Mouse (Mus musculus) liver, embryonic 16.5 days (tissue): Measurements from ENCODE around the gene Suco. TPM values are rescaled to one million over a fixed set of nuclear protein-coding genes. Genes with fewer than 3 reads are reported as not detected.

Source experiments
- ATAC-seq: fragments of 200-750 bp; cut with Nextera tagmentation; 2 replicates; pipeline ENCODE4 v1.8.0; 2017; ENCODE audit warnings: low read depth, mild to moderate bottlenecking, moderate number of reproducible peaks, moderate library complexity
- H3K27ac ChIP-seq: fragments of 300-500 bp; sonication (generic); 2 replicates; pipeline ENCODE4 v1.5.1; 2014; ENCODE audit warnings: mild to moderate bottlenecking, low read length
- H3K27me3 ChIP-seq: fragments of 300-500 bp; sonication (generic); 2 replicates; pipeline ENCODE4 v1.6.1; 2014; ENCODE audit warnings: low read depth, low read length, mixed read lengths; ENCODE audit not compliant: control insufficient read depth, insufficient read depth
- H3K36me3 ChIP-seq: fragments of 300-500 bp; sonication (generic); 2 replicates; pipeline ENCODE4 v1.6.1; 2014; ENCODE audit warnings: mild to moderate bottlenecking; ENCODE audit not compliant: control insufficient read depth, insufficient read depth
- H3K4me1 ChIP-seq: fragments of 300-500 bp; sonication (generic); 2 replicates; pipeline ENCODE4 v1.6.1; 2014; ENCODE audit warnings: low read depth, low read length, mixed read lengths; ENCODE audit not compliant: control insufficient read depth
- H3K4me2 ChIP-seq: fragments of 300-500 bp; sonication (generic); 2 replicates; pipeline ENCODE4 v1.6.1; 2014; ENCODE audit warnings: low read depth, low read length, mixed read lengths
- H3K4me3 ChIP-seq: fragments of 300-500 bp; sonication (generic); 2 replicates; pipeline ENCODE4 v1.5.1; 2014; ENCODE audit warnings: low read depth, mild to moderate bottlenecking, low read length
- H3K9ac ChIP-seq: fragments of 300-500 bp; sonication (generic); 2 replicates; pipeline ENCODE4 v1.6.1; 2014; ENCODE audit warnings: low read depth, low read length
- H3K9me3 ChIP-seq: fragments of 300-500 bp; sonication (generic); replicated peaks from 2 replicates; pipeline ENCODE4 v1.6.1; 2016; ENCODE audit warnings: low read length; ENCODE audit not compliant: control insufficient read depth
- WGBS: fragments of 180-500 bp; shearing (Covaris S2); extraction: QIAGEN DNeasy Blood & Tissue Kit; methylation state at CpG from one replicate; pipeline ENCODE4 v1.1.7; 2014; ENCODE audit not compliant: insufficient replicate concordance; 5-methylcytosine and 5-hydroxymethylcytosine counted together
- polyA plus RNA-seq: library from polyadenylated mRNA; unstranded; fragments of >200 nt; fragmentation: Nextera tagmentation; extraction: Ambion mirVana; gene quantifications from 2 replicates; pipeline ENCODE4 v1.2.1, GENCODE M21; 2015

The Suco gene
- polyA plus RNA-seq, 1 experiment from 2014 or later = 15.2 TPM

DNA sequence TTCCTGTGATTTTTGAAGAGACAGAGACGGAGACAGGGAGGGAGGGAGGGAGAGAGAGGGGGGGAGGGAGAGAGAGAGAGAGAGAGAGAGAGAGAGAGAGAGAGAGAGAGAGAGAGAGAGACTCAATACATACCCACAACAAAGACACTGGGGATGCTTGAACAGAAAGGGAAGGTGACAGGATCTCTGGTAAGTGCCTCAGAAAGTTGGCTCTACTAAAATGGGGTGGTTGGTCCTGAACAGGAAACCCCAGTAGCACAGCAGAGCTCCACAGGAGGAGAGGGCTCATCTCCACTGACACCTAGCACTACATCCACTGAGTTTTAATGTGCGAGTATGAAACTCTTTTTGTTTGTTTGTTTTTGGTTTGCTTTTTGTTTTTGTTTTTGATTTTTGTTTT is 75.2 kb downstream of the Suco start:
- no peak overlapping the region for H3K27ac ChIP-seq
- no peaks in the 10 kb centered on the region for H3K27me3 ChIP-seq
- no peak overlapping the region for H3K4me2 ChIP-seq
- no peak overlapping the region for H3K4me3 ChIP-seq
- H3K9me3 ChIP-seq = no peaks in the 10 kb centered on the region
- no peak for ATAC-seq
- peaks cover 6% of the 10 kb centered on the region for H3K4me1 ChIP-seq
- 70% methylated on average over 2 of the region's 2 CpGs for WGBS
- no peaks in the 10 kb centered on the region for H3K36me3 ChIP-seq
- H3K9ac ChIP-seq = no peak overlapping the region

DNA sequence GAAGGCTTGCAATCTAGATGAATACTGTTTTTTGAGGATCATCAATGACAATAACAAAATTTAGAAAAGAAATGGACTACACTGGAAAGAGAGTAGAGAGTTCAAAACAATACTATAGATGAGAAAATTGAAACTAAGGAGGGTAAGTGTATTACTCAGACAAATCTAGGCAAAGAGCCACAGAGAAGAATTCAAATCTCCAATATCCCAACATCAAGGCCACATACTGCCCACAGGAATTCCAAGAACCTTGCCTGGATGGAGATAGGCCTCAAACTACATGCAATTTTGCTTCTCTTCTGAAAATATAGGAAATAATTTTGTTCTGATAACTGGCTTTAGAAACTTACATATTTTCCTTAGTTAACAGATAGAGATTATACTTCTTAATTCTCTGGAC is 76.2 kb downstream of the Suco start:
- Histone ChIP-seq H3K9ac (no peak overlapping the region), H3K4me2 (no peak overlapping the region), H3K4me1 (peaks cover 6% of the 10 kb centered on the region), H3K4me3 (no peak overlapping the region), H3K27me3 (no peaks in the 10 kb centered on the region), H3K9me3 (no peaks in the 10 kb centered on the region), H3K36me3 (no peaks in the 10 kb centered on the region), H3K27ac (no peak overlapping the region)
- no peak for ATAC-seq

DNA sequence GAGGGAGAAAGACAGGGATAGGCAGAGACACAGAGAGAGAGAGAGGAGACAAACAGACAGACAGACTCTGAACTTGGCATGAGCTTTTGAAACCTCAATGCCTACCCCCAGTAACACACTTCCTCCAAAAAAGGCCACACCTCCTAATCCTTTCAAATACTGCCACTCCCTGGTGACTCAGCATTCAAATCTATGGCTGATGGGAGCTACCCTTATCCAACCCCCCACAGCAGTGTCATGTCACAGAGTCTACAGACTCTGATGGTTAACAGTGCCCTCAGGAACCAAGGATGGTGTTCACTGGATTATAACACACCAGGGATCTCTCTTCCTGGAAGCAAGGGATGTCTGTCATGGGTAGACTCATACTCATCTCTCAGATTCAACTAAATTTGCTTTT is 76.7 kb downstream of the Suco start:
- Histone ChIP-seq H3K4me1 (peaks cover 7% of the 10 kb centered on the region), H3K27ac (no peak overlapping the region), H3K36me3 (no peaks in the 10 kb centered on the region), H3K9me3 (no peaks in the 10 kb centered on the region), H3K4me3 (no peak overlapping the region), H3K9ac (no peak overlapping the region), H3K4me2 (no peak overlapping the region), H3K27me3 (no peaks in the 10 kb centered on the region)
- ATAC-seq = peak; percentile 86

DNA sequence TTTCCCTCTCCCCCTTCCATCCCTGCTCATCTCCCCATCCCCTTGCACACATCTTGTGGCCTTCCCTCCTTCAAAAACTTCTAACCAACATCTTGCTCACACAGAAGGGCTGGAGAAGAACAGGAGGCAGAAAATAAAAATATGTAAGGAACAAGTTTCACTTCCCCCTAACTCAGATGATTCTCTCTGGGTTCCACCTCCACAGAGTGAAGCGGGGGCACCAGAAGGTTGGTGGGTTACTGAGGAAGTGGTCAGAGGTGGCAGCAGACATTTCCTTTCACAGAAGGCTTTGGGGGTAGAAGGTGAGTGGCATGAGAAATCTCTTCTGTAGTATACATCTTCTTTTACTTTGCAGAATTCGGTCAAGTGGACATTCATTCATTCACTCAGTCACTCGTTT is 77.6 kb downstream of the Suco start:
- no peak overlapping the region for H3K9ac ChIP-seq
- 57% methylated on average over 3 of the region's 3 CpGs for WGBS
- H3K36me3 ChIP-seq = no peaks in the 10 kb centered on the region
- no peak overlapping the region for H3K27ac ChIP-seq
- ATAC-seq = no peak
- no peaks in the 10 kb centered on the region for H3K27me3 ChIP-seq
- H3K4me3 ChIP-seq = no peak overlapping the region
- H3K9me3 ChIP-seq = no peaks in the 10 kb centered on the region
- peaks cover 11% of the 10 kb centered on the region for H3K4me1 ChIP-seq
- H3K4me2 ChIP-seq = no peak overlapping the region

DNA sequence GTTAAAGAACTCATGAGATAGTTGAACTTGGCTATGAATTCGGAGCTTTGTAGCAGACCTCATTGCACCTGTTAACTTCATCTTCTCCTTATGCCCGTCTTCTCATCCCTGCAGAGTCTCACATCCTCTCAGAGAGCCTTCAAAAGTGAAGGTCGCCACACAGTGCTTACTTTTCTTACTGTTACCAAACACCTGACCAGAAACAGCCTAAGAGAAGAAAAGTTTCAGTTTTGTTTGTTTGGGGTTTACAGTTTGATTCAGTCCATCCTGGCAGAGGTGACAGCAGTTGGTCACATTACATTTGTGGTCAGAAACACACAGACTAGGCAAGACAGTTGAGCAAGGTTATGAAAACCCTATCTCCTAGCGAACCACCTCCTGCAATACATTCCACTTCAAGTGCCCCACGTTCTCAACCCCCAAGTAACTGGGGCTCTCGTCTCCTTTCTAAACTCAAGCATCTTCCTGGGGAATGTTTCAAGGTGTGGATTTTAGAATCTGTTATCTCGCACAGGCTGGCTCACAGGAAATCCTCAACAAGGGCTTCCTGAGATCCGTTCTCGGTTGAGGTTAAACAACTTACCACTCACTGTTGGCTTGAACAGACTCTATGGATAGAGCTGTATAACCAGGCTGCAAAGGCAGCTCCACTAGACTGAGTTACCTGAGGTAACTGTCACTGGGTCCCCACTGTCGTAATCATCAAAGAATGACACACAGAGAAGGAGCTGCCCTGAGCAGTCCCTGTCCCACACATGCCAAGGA is 81.9 kb downstream of the Suco start:
- no peaks in the 10 kb centered on the region for H3K9me3 ChIP-seq
- 31% methylated on average over 10 of the region's 10 CpGs for WGBS
- no peak for ATAC-seq
- no peak overlapping the region for H3K9ac ChIP-seq
- H3K27me3 ChIP-seq = no peaks in the 10 kb centered on the region
- no peak overlapping the region for H3K4me2 ChIP-seq
- H3K27ac ChIP-seq = no peak overlapping the region
- H3K36me3 ChIP-seq = no peaks in the 10 kb centered on the region
- H3K4me3 ChIP-seq = no peak overlapping the region
- peaks cover 33% of the 10 kb centered on the region for H3K4me1 ChIP-seq

DNA sequence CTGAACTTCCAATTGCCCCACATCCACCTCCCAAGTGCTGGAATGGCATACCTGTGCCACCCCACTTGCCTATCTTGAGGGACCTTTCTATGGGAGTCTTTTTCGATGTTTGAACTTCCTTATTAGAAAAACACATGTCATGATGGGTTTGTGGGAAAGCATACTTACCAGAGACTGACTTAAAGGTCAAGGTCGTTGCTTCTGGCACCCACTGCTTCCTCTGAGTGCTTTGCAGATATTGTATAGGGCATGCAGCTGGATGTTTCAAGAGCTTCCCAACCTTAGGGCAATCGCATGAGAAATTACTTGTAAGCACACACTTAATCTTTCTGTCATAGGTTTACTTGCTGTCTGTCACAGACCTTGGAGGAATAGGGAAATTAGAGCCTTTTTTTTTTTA is 83.2 kb downstream of the Suco start:
- WGBS = 33% methylated on average over 3 of the region's 3 CpGs
- no peak overlapping the region for H3K9ac ChIP-seq
- H3K4me3 ChIP-seq = no peak overlapping the region
- peak overlapping the region; percentile 79 for H3K27ac ChIP-seq
- no peak overlapping the region for H3K4me2 ChIP-seq
- no peaks in the 10 kb centered on the region for H3K9me3 ChIP-seq
- H3K4me1 ChIP-seq = peaks cover 33% of the 10 kb centered on the region
- no peak for ATAC-seq
- no peaks in the 10 kb centered on the region for H3K36me3 ChIP-seq
- no peaks in the 10 kb centered on the region for H3K27me3 ChIP-seq

DNA sequence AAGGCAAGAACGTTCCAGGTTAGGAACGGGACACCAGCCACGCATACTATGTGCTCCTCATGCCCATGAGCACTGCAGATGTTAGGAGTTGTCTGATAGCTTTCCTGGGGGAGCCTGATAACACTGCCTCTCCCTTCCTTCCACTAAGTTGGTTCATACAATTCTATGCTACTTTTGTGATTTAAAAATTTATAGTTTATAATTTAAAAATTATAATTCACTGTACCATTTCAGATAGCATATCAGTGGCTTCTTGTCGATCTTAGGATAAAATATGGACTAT is 83.9 kb downstream of the Suco start:
- Histone ChIP-seq H3K36me3 (no peaks in the 10 kb centered on the region), H3K9me3 (no peaks in the 10 kb centered on the region), H3K27me3 (no peaks in the 10 kb centered on the region), H3K27ac (peak overlapping the region; percentile 89), H3K4me1 (peaks cover 33% of the 10 kb centered on the region), H3K4me2 (peak overlapping the region; percentile 56), H3K9ac (no peak overlapping the region), H3K4me3 (peak overlapping the region; percentile 16; the same call in 1 of the 2 replicates)
- peak; percentile 92 for ATAC-seq
- 31% methylated on average over 4 of the region's 4 CpGs for WGBS

DNA sequence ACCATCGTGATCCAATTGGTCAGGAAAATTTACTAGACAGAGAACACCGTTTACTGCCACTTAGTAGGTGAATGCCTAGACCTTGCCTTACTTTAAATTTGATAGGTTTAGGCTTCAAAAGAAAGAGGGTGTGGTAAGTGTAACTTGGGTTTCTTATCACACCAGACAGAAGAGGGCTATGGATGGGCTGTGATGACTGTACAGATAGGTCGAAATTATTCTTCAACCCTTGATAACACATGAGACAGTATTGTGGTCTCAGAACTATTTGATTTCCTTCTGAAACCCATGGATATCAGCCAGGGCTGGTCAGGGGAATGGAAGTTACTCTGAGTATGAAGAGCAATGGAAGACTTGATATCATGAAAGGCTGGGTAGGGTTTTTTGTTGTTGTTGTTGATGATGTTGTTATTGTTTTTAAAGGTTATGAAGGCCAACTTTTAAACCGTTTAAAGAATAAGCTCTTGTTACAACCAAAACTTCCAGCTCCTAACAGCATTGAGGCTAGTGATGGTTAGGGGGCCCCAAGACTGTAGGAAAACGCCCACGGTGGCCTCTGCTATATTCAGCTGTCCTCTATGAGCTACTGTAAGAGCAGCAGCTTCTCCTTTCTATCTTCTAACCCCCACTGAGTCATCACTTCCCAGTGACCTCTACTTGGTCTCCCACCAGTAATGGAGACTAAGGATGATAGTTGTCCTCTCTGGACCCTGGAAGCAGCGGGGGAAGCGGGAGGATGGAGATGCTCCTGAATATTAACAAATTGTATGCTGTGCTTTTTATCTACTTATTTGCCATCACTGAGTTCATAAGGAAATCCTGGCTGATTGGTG is 84.4 kb downstream of the Suco start:
- H3K9me3 ChIP-seq = no peaks in the 10 kb centered on the region
- no peaks in the 10 kb centered on the region for H3K36me3 ChIP-seq
- peaks cover 33% of the 10 kb centered on the region for H3K4me1 ChIP-seq
- H3K9ac ChIP-seq = peak overlapping the region; percentile 45; the same call in 1 of the 2 replicates
- peak overlapping the region; percentile 16; the same call in 1 of the 2 replicates for H3K4me3 ChIP-seq
- peak overlapping the region; percentile 89 for H3K27ac ChIP-seq
- H3K27me3 ChIP-seq = no peaks in the 10 kb centered on the region
- H3K4me2 ChIP-seq = peak overlapping the region; percentile 56
- WGBS = 36% methylated on average over 8 of the region's 8 CpGs
- peak; percentile 88 for ATAC-seq

DNA sequence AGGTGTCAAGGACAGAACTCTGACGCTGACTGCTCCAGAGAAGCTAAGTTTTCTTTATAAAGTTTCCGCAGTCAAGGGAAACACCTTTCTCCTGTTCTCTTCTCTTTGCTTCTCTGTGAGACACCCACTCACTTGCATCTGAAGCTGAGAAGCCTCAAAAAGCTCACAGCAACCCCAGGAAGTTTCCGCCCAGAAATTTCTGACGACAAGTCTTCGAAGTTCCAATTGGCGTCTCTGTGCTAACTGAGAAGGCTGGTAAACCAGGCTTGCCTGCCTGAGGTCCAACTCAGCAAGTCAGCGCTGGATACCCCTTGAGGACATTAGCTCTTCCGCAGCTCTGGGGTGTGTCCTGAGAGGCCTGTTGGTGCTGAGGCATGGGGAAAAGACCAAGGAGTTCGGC is 88.1 kb downstream of the Suco start, which contains the start of gene Fasl:
TSS of gene Fasl (minus strand) at position 157 of the 400 bp plus-strand sequence.
- Histone ChIP-seq H3K27ac (no peak within 1 kb of the TSS), H3K9me3 (no peaks in the 10 kb centered on the region), H3K36me3 (no peaks in the 10 kb centered on the region), H3K9ac (no peak within 1 kb of the TSS), H3K4me1 (peaks cover 23% of the 10 kb centered on the region), H3K4me2 (no peak within 1 kb of the TSS), H3K27me3 (no peaks in the 10 kb centered on the region), H3K4me3 (no peak within 1 kb of the TSS)
- 75% methylated on average over 9 of the region's 9 CpGs for WGBS
- no peak for ATAC-seq
